Mouse (Mus musculus): Measurements from ENCODE around the gene Gm17622. TPM values are rescaled to one million over a fixed set of nuclear protein-coding genes. Genes with fewer than 3 reads are reported as not detected.

The Gm17622 gene
- total and polyA plus RNA-seq, 2 experiments from 2014 or later = not detected

- H3K4me1 ChIP-seq (ENCODE audit: control insufficient read depth, insufficient read depth) = no peaks in the 10 kb centered on the region
- DNase-seq (ENCODE audit: low spot score) (no peak), ATAC-seq (ENCODE audit: insufficient read depth, low read depth) (no peak)
- H3K4me2 ChIP-seq (ENCODE audit: low read depth, low read length) = no peak overlapping the region
- TF ChIP-seq EP300 (IDR thresholded peaks at IDR 0.05; ENCODE audit: low read depth) = no peak
- TF ChIP-seq CTCF (IDR thresholded peaks at IDR 0.05; ENCODE audit: low read depth) = no peak
- H3K36me3 ChIP-seq (replicated peaks; ENCODE audit: control insufficient read depth, insufficient read depth, low read length) = no peaks in the 10 kb centered on the region
- no peak overlapping the region for H3K27ac ChIP-seq (ENCODE audit: low read depth)
- H3K9ac ChIP-seq (replicated peaks; ENCODE audit: low read depth, low read length) = no peak overlapping the region
- 91% methylated on average over 5 of the region's 5 CpGs for WGBS
- H3K9me3 ChIP-seq (replicated peaks; ENCODE audit: control insufficient read depth, low read length) = no peaks in the 10 kb centered on the region
- no peaks in the 10 kb centered on the region for H3K27me3 ChIP-seq (ENCODE audit: control insufficient read depth, insufficient read depth, low read length)
- no peak overlapping the region for H3K4me3 ChIP-seq (ENCODE audit: low read depth, low read length)
Measured at GRCm38 (mm10) chr13:96468678-96469077, 21.9 kb upstream of the Gm17622 start.

GRCm38 (mm10) chr13:96470556-96470955 lies 20.0 kb upstream of the Gm17622 start:
- Histone ChIP-seq H3K9me3 (replicated peaks; ENCODE audit: control insufficient read depth, low read length) (no peaks in the 10 kb centered on the region), H3K9ac (replicated peaks; ENCODE audit: low read depth, low read length) (no peak overlapping the region), H3K27ac (ENCODE audit: low read depth) (no peak overlapping the region), H3K4me3 (ENCODE audit: low read depth, low read length) (no peak overlapping the region), H3K27me3 (ENCODE audit: control insufficient read depth, insufficient read depth, low read length) (no peaks in the 10 kb centered on the region), H3K4me2 (ENCODE audit: low read depth, low read length) (no peak overlapping the region), H3K4me1 (ENCODE audit: control insufficient read depth, insufficient read depth) (no peaks in the 10 kb centered on the region), H3K36me3 (replicated peaks; ENCODE audit: control insufficient read depth, insufficient read depth, low read length) (no peaks in the 10 kb centered on the region)
- DNase-seq (ENCODE audit: low spot score) = no peak
- WGBS = 62% methylated on average over 6 of the region's 6 CpGs
- ATAC-seq (ENCODE audit: insufficient read depth, low read depth) = no peak
- TF ChIP-seq EP300 (IDR thresholded peaks at IDR 0.05; ENCODE audit: low read depth) (no peak), CTCF (IDR thresholded peaks at IDR 0.05; ENCODE audit: low read depth) (no peak)

- H3K27ac ChIP-seq (ENCODE audit: low read depth) = no peak within 1 kb of the TSS
- no peaks in the 10 kb centered on the region for H3K36me3 ChIP-seq (replicated peaks; ENCODE audit: control insufficient read depth, insufficient read depth, low read length)
- DNase-seq (ENCODE audit: low spot score) (no peak), ATAC-seq (ENCODE audit: insufficient read depth, low read depth) (no peak)
- no peak for TF ChIP-seq EP300 (IDR thresholded peaks at IDR 0.05; ENCODE audit: low read depth)
- TF ChIP-seq CTCF (IDR thresholded peaks at IDR 0.05; ENCODE audit: low read depth) = no peak
- H3K9ac ChIP-seq (replicated peaks; ENCODE audit: low read depth, low read length) = no peak within 1 kb of the TSS
- H3K4me2 ChIP-seq (ENCODE audit: low read depth, low read length) = no peak within 1 kb of the TSS
- no peaks in the 10 kb centered on the region for H3K4me1 ChIP-seq (ENCODE audit: control insufficient read depth, insufficient read depth)
- H3K27me3 ChIP-seq (ENCODE audit: control insufficient read depth, insufficient read depth, low read length) = no peaks in the 10 kb centered on the region
- WGBS = 85% methylated on average over 14 of the region's 14 CpGs
- H3K9me3 ChIP-seq (replicated peaks; ENCODE audit: control insufficient read depth, low read length) = no peaks in the 10 kb centered on the region
- H3K4me3 ChIP-seq (ENCODE audit: low read depth, low read length) = no peak within 1 kb of the TSS
Measured at GRCm38 (mm10) chr13:96470957-96471356, 19.6 kb upstream of the Gm17622 start, which contains the start of gene Ankdd1b. Ankdd1b (minus strand) TSS chr13:96471198.

- no peak overlapping the region for H3K9ac ChIP-seq (replicated peaks; ENCODE audit: low read depth, low read length)
- ATAC-seq (ENCODE audit: insufficient read depth, low read depth) = no peak
- no peak overlapping the region for H3K4me3 ChIP-seq (ENCODE audit: low read depth, low read length)
- no peaks in the 10 kb centered on the region; the same call in 1 of the 2 replicates for H3K36me3 ChIP-seq (replicated peaks; ENCODE audit: control insufficient read depth, insufficient read depth, low read length)
- DNase-seq (ENCODE audit: low spot score) = no peak
- H3K4me1 ChIP-seq (ENCODE audit: control insufficient read depth, insufficient read depth) = no peaks in the 10 kb centered on the region
- 79% methylated on average over 4 of the region's 4 CpGs for WGBS
- H3K27me3 ChIP-seq (ENCODE audit: control insufficient read depth, insufficient read depth, low read length) = no peaks in the 10 kb centered on the region
- H3K4me2 ChIP-seq (ENCODE audit: low read depth, low read length) = no peak overlapping the region
- no peak overlapping the region for H3K27ac ChIP-seq (ENCODE audit: low read depth)
- H3K9me3 ChIP-seq (replicated peaks; ENCODE audit: control insufficient read depth, low read length) = no peaks in the 10 kb centered on the region
- no peak for TF ChIP-seq EP300 (IDR thresholded peaks at IDR 0.05; ENCODE audit: low read depth)
- no peak for TF ChIP-seq CTCF (IDR thresholded peaks at IDR 0.05; ENCODE audit: low read depth)
Measured at GRCm38 (mm10) chr13:96477226-96477625, 13.3 kb upstream of the Gm17622 start.

GRCm38 (mm10) chr13:96478991-96479390 lies 11.5 kb upstream of the Gm17622 start:
- peaks cover 9% of the 10 kb centered on the region for H3K36me3 ChIP-seq (replicated peaks; ENCODE audit: control insufficient read depth, insufficient read depth, low read length)
- DNase-seq (ENCODE audit: low spot score) (no peak), ATAC-seq (ENCODE audit: insufficient read depth, low read depth) (no peak)
- no peaks in the 10 kb centered on the region for H3K27me3 ChIP-seq (ENCODE audit: control insufficient read depth, insufficient read depth, low read length)
- H3K4me1 ChIP-seq (ENCODE audit: control insufficient read depth, insufficient read depth) = no peaks in the 10 kb centered on the region
- WGBS = 88% methylated on average over 1 of the region's 1 CpGs
- H3K4me2 ChIP-seq (ENCODE audit: low read depth, low read length) = no peak overlapping the region
- H3K9ac ChIP-seq (replicated peaks; ENCODE audit: low read depth, low read length) = no peak overlapping the region
- no peaks in the 10 kb centered on the region for H3K9me3 ChIP-seq (replicated peaks; ENCODE audit: control insufficient read depth, low read length)
- no peak overlapping the region for H3K4me3 ChIP-seq (ENCODE audit: low read depth, low read length)
- no peak overlapping the region for H3K27ac ChIP-seq (ENCODE audit: low read depth)
- no peak for TF ChIP-seq CTCF (IDR thresholded peaks at IDR 0.05; ENCODE audit: low read depth)
- no peak for TF ChIP-seq EP300 (IDR thresholded peaks at IDR 0.05; ENCODE audit: low read depth)

GRCm38 (mm10) chr13:96487230-96487629 lies 3.3 kb upstream of the Gm17622 start:
- no peak overlapping the region for H3K4me2 ChIP-seq (ENCODE audit: low read depth, low read length)
- no peaks in the 10 kb centered on the region for H3K4me1 ChIP-seq (ENCODE audit: control insufficient read depth, insufficient read depth)
- WGBS = 58% methylated on average over 6 of the region's 6 CpGs
- no peak overlapping the region for H3K27ac ChIP-seq (ENCODE audit: low read depth)
- ATAC-seq (ENCODE audit: insufficient read depth, low read depth) (no peak), DNase-seq (ENCODE audit: low spot score) (no peak)
- peaks cover 38% of the 10 kb centered on the region for H3K36me3 ChIP-seq (replicated peaks; ENCODE audit: control insufficient read depth, insufficient read depth, low read length)
- no peak overlapping the region for H3K4me3 ChIP-seq (ENCODE audit: low read depth, low read length)
- TF ChIP-seq EP300 (IDR thresholded peaks at IDR 0.05; ENCODE audit: low read depth) (no peak), CTCF (IDR thresholded peaks at IDR 0.05; ENCODE audit: low read depth) (no peak)
- H3K9ac ChIP-seq (replicated peaks; ENCODE audit: low read depth, low read length) = no peak overlapping the region
- H3K27me3 ChIP-seq (ENCODE audit: control insufficient read depth, insufficient read depth, low read length) = no peaks in the 10 kb centered on the region
- H3K9me3 ChIP-seq (replicated peaks; ENCODE audit: control insufficient read depth, low read length) = 0 out of 2 replicates have a peak, but pooled peaks cover 7% of the 10 kb centered on the region

Measured in heart, postnatal 0 days (tissue).